Mouse (Mus musculus): ENCODE measurements around the gene Ly6g6d. TPM values are rescaled to one million over a fixed set of nuclear protein-coding genes. Genes with fewer than 3 reads are reported as not detected.

The Ly6g6d gene
- polyA plus RNA-seq, 1 experiment from 2014 or later: 2.7 TPM

DNA sequence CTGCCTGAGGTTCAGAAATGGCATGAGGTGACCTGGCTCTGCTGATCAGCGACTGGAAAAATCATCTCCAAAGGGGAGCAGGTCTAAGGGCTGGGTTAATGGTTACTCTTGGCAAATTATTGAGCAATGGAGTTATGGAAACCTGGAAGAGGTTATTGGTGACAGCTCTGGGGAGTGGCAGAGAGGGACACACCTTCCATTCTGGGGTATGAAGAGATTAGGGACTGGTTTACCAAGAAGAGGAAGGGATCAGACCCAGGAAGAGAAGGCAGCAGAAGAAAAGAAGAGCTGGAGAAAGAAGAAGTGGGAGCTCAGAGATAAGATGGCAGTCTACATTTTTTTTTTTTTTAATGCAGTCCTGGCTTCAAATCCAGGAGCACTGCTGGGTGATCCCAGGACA is 30.2 kb downstream of the Ly6g6d start:
- Histone ChIP-seq H3K9ac (peak overlapping the region; percentile 6; the same call in 1 of the 2 replicates), H3K27ac (ENCODE audit: low read depth) (peak overlapping the region; percentile 99), H3K4me1 (ENCODE audit: insufficient read depth) (peaks cover 29% of the 10 kb centered on the region), H3K36me3 (ENCODE audit: insufficient read depth) (peaks cover 7% of the 10 kb centered on the region), H3K9me3 (ENCODE audit: low read depth, low read length) (no peaks in the 10 kb centered on the region), H3K27me3 (ENCODE audit: insufficient read depth, low read length) (no peaks in the 10 kb centered on the region), H3K4me3 (ENCODE audit: low read depth, low read length) (no peak overlapping the region), H3K4me2 (peak overlapping the region; percentile 99)
- DNase-seq: no peak
- ATAC-seq (ENCODE audit: insufficient read depth): no peak
- 31% methylated on average over 1 of the region's 1 CpGs for WGBS
- no peak for TF ChIP-seq CTCF (IDR thresholded peaks at IDR 0.05; ENCODE audit: low read depth)

DNA sequence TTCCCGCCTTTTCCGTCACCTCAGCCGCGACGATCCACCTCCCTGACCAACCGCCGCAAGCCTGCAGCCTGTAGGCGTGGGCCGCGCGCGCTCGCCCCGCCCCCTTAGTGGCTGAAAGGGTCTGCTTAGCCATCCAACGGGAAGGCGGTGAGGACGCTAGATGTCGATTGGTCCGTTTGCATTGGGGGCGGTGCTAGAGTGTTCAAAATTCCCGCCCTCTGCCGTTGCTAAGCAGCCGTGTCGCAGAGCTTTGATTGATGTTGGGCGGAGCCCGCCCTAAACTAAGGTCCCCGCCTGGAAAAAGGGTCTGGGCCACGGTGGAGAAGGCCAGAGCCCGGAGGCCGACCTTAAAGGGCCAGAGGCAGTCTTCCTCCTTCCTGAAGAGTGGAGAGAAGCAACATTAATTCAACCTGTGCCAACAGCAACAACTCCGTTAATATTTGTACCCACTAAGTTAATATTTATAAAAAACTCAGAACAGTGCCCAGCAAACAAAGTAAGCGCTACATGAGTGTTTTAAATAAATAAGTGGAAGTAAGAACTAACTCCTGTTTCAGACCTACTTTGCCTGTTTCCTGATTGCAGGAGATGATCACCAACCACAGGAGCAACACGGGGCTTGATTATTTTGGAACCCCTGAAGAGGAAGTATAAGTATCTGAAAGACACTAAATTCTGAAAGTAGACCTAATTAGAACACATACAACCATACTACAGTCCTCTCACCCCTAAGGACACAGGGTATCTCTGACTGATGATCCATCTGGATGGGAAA is 31.0 kb downstream of the Ly6g6d start, which contains the start of gene Msh5:
Gene Msh5, minus strand, starts transcription at position 65 of the 775 bp plus-strand sequence.
- no peak for TF ChIP-seq CTCF (IDR thresholded peaks at IDR 0.05; ENCODE audit: low read depth)
- peak within 1 kb of the TSS; percentile 94 for H3K9ac ChIP-seq
- DNase-seq (peak; percentile 100), ATAC-seq (ENCODE audit: insufficient read depth) (peak; percentile 94)
- H3K27me3 ChIP-seq (ENCODE audit: insufficient read depth, low read length): no peaks in the 10 kb centered on the region
- no peaks in the 10 kb centered on the region for H3K9me3 ChIP-seq (ENCODE audit: low read depth, low read length)
- 2% methylated on average over 33 of the region's 33 CpGs for WGBS
- no peaks in the 10 kb centered on the region for H3K36me3 ChIP-seq (ENCODE audit: insufficient read depth)
- peaks cover 24% of the 10 kb centered on the region for H3K4me1 ChIP-seq (ENCODE audit: insufficient read depth)
- H3K27ac ChIP-seq (ENCODE audit: low read depth): peak within 1 kb of the TSS; percentile 99
- H3K4me3 ChIP-seq (ENCODE audit: low read depth, low read length): peak within 1 kb of the TSS; percentile 63
- H3K4me2 ChIP-seq: peak within 1 kb of the TSS; percentile 99

DNA sequence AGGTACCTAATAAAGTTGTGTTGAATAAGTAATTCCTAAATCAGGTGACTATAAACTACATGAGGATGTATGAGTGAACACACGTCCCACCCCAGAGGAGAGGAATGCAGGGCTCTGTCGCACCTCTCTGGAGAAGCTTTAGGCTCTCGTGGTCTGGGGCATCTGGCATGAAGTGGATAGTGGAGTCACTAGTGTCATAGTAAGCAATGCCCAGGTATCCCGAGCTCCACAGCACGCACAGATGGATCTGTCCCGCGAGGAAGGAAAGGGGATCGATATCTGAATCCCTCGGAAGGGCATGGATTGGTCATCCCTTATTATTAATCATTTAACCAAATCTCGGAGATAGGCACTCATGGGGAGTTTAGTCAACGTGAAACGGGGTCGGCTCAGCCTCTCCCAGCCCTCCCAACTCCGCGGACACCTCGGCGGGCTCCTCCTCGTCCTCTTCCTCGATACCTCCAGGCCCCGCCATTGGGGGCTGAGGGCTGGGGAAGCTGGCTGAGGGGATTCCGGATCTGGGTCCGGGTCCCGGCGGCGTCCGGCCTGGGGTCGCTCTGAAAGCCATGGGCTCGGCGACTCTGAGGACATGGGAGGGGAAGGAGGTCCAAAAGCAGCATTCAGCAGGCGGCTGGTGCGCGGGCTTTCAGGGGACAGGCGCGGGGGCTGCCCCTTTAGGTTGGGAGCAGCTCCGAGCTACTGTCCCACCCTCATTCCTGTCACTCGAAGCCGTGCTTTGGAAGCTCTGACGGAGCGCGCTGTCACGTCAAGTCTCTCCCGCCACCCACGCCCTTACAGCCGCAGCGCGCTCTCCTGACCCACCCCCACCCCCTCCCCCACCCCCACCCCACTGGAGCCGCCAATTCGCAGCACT is 31.8 kb downstream of the Ly6g6d start:
- peaks cover 23% of the 10 kb centered on the region for H3K4me1 ChIP-seq (ENCODE audit: insufficient read depth)
- no peaks in the 10 kb centered on the region for H3K27me3 ChIP-seq (ENCODE audit: insufficient read depth, low read length)
- peak overlapping the region; percentile 99 for H3K27ac ChIP-seq (ENCODE audit: low read depth)
- H3K4me3 ChIP-seq (ENCODE audit: low read depth, low read length): peak overlapping the region; percentile 63
- ATAC-seq (ENCODE audit: insufficient read depth) (peak; percentile 73), DNase-seq (no peak)
- no peak for TF ChIP-seq CTCF (IDR thresholded peaks at IDR 0.05; ENCODE audit: low read depth)
- peak overlapping the region; percentile 94 for H3K9ac ChIP-seq
- H3K4me2 ChIP-seq: peak overlapping the region; percentile 99
- 3% methylated on average over 48 of the region's 48 CpGs for WGBS
- H3K36me3 ChIP-seq (ENCODE audit: insufficient read depth): no peaks in the 10 kb centered on the region
- no peaks in the 10 kb centered on the region for H3K9me3 ChIP-seq (ENCODE audit: low read depth, low read length)

DNA sequence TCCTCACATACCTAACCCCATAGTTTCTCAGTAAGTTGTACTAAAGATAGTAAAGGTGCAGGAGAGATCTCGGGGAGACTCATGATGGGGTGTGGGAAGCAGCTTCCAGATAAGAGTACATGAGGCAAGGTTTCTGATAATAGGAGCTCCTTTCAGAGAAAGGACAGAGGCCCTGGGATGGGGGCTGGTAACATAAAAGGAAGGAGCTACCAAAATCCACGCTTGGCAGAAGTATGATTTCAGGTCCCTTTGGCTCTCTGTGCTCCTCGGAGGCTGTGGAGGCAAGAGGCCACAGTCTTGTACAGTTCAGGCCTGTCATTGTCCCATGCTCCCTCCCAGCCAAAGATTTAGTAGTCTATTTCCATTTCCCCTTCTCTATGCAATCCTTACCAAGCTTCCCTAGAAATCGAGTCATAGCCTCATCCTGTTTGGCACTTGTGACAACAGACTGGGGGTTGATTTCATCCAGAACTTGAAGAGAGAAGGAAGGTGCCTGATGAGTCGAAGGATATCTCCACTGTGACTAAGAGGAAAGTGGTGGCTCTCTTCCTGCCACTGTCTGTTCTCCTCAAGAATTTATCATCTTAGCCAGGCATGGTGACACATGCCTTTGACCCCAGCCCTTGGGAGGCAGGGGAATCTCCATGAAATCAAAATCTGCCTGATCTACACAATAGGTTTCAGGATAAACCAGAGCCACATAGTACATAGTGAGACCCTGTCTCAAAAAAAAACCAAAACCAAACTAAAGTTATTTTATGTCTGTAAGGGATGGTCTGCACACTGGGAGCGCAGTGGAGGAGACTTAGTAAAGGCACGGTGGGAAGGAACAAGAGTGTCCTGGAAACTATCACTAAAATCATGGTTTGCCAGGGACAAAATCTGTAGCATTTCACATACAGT is 32.7 kb downstream of the Ly6g6d start:
- H3K27ac ChIP-seq (ENCODE audit: low read depth): peak overlapping the region; percentile 99
- H3K9me3 ChIP-seq (ENCODE audit: low read depth, low read length): no peaks in the 10 kb centered on the region
- H3K9ac ChIP-seq: peak overlapping the region; percentile 94
- peak overlapping the region; percentile 63 for H3K4me3 ChIP-seq (ENCODE audit: low read depth, low read length)
- DNase-seq: no peak
- ATAC-seq (ENCODE audit: insufficient read depth): no peak
- peak overlapping the region; percentile 99 for H3K4me2 ChIP-seq
- no peaks in the 10 kb centered on the region for H3K36me3 ChIP-seq (ENCODE audit: insufficient read depth)
- H3K4me1 ChIP-seq (ENCODE audit: insufficient read depth): peaks cover 23% of the 10 kb centered on the region
- WGBS: 74% methylated on average over 7 of the region's 7 CpGs
- TF ChIP-seq CTCF (IDR thresholded peaks at IDR 0.05; ENCODE audit: low read depth): no peak
- no peaks in the 10 kb centered on the region for H3K27me3 ChIP-seq (ENCODE audit: insufficient read depth, low read length)

DNA sequence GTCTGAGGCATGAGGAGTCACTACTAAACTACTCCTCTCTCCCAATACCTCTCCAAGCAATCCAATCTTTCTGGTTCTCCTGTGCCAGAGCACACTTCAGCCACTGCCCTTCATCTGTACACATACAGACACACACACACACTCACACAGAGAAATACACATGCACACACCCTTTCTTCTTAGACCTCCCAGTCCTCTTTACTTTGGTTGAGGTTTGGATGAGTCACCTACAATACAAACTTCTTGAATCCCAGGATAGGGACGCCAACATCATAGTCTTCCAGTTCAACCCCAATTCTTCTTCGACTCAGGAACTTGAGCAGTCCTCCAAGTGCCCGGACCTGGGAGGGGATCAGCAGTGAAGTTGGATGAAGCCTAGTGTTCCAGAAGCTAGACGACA is 34.1 kb downstream of the Ly6g6d start:
- no peak overlapping the region for H3K4me3 ChIP-seq (ENCODE audit: low read depth, low read length)
- H3K9me3 ChIP-seq (ENCODE audit: low read depth, low read length): no peaks in the 10 kb centered on the region
- TF ChIP-seq CTCF (IDR thresholded peaks at IDR 0.05; ENCODE audit: low read depth): no peak
- peaks cover 17% of the 10 kb centered on the region for H3K4me1 ChIP-seq (ENCODE audit: insufficient read depth)
- H3K36me3 ChIP-seq (ENCODE audit: insufficient read depth): no peaks in the 10 kb centered on the region
- DNase-seq: no peak
- no peak overlapping the region for H3K4me2 ChIP-seq
- no peaks in the 10 kb centered on the region for H3K27me3 ChIP-seq (ENCODE audit: insufficient read depth, low read length)
- ATAC-seq (ENCODE audit: insufficient read depth): no peak
- 72% methylated on average over 4 of the region's 4 CpGs for WGBS
- no peak overlapping the region for H3K9ac ChIP-seq
- no peak overlapping the region; the same call in 1 of the 2 replicates for H3K27ac ChIP-seq (ENCODE audit: low read depth)

DNA sequence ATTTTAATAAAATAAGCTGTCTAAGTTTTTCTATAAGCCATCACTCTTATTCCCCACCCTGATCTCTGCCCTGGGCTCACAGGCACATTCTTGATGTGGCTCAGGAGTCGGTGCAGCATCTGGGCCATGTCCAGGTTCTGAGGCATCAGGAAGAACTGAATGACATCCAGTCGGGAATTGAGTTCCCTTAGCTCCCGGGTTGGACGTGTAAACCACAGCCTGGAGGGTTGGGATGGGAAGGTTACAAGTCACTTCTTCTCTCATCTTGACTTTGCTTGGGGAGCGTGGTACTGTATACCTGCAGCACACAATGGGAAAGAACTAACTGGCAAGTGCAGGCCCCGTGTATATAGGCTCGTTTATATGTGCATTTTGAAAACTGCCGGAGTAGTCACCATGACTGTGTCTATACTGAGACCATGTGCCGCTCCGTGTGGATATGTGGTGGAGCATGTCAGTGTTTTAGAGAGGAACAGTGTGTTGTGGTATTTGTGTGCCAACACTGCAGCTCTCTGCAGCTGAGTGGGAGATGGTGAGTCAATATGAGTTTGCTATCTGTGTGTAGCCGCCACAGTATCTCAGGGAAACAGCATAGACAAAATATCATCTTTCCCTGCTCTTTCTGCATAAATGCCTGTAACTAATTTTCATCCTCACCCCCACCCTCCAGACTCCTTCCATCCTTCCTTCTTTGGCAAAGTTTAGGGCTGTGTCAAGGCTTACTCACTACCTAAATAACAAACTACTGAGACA is 38.6 kb downstream of the Ly6g6d start:
- 83% methylated on average over 11 of the region's 11 CpGs for WGBS
- no peak for DNase-seq
- no peaks in the 10 kb centered on the region for H3K4me1 ChIP-seq (ENCODE audit: insufficient read depth)

More for the DNA sequence above, 38.6 kb downstream of the Ly6g6d start:
- no peak for TF ChIP-seq CTCF (IDR thresholded peaks at IDR 0.05; ENCODE audit: low read depth)
- Histone ChIP-seq H3K9ac (no peak overlapping the region), H3K4me2 (no peak overlapping the region), H3K27me3 (ENCODE audit: insufficient read depth, low read length) (no peaks in the 10 kb centered on the region), H3K27ac (ENCODE audit: low read depth) (no peak overlapping the region), H3K4me3 (ENCODE audit: low read depth, low read length) (no peak overlapping the region), H3K36me3 (ENCODE audit: insufficient read depth) (no peaks in the 10 kb centered on the region), H3K9me3 (ENCODE audit: low read depth, low read length) (no peaks in the 10 kb centered on the region)
- no peak for ATAC-seq (ENCODE audit: insufficient read depth)

Data from lung, embryonic 14.5 days (tissue).